Mouse (Mus musculus): Measurements from ENCODE around the gene Zfp872.

DNA sequence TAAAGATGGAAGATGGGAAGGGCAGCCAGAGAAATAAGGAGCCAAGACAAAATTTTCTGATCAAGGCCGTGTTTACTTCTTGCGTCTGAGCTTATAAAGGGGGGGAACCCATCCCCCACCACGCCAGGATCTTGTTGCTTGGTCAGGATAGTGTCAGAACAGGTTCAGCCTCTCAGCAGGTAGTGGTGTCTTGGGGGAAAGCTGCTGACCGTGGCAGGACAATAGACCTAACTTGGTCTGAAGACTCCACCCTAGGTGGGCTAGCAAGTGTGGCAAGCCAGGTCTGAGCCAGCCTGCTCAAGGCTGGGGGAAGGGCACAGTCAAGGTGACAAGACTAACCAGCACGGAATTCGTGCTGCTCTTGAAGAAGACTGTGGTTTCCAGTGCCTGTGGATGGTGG is 26.6 kb upstream of the Zfp872 start:
- TF ChIP-seq POLR2A (IDR thresholded peaks at IDR 0.05; ENCODE audit: extremely low read depth, insufficient read depth, low read length) (no peak), CTCF (IDR thresholded peaks at IDR 0.05; ENCODE audit: low read depth, low read length) (no peak)
